Mouse (Mus musculus) limb, embryonic 10.5 days (tissue): ENCODE data around the gene Stox2. TPM values are rescaled to one million over a fixed set of nuclear protein-coding genes. Genes with fewer than 3 reads are reported as not detected.

Experiments used
- DNase-seq: peaks from one replicate; pipeline ENCODE4 v3.0.0-alpha.2; 2017; ENCODE audit warnings: low spot score
- H3K27ac ChIP-seq: fragments of 300-500 bp; sonication (generic); 2 replicates; pipeline ENCODE4 v1.5.1; 2016; ENCODE audit warnings: mild to moderate bottlenecking
- H3K27me3 ChIP-seq: fragments of 300-500 bp; sonication (generic); 2 replicates; pipeline ENCODE4 v1.6.1; 2016; ENCODE audit warnings: low read depth, mild to moderate bottlenecking; ENCODE audit not compliant: poor library complexity, severe bottlenecking
- H3K36me3 ChIP-seq: fragments of 300-500 bp; sonication (generic); 2 replicates; pipeline ENCODE4 v1.6.1; 2016; ENCODE audit warnings: mild to moderate bottlenecking, moderate library complexity
- H3K4me1 ChIP-seq: fragments of 300-500 bp; sonication (generic); 2 replicates; pipeline ENCODE4 v1.6.1; 2016
- H3K4me3 ChIP-seq: fragments of 300-500 bp; sonication (generic); 2 replicates; pipeline ENCODE4 v1.5.1; 2016; ENCODE audit warnings: mild to moderate bottlenecking, moderate library complexity
- H3K9me3 ChIP-seq: fragments of 300-500 bp; sonication (generic); replicated peaks from 2 replicates; pipeline ENCODE4 v1.6.1; 2016; ENCODE audit warnings: mild to moderate bottlenecking
- WGBS: fragments of 180-500 bp; shearing (Covaris S2); methylation state at CpG from one replicate; pipeline ENCODE4 v1.1.7; 2016; 5-methylcytosine and 5-hydroxymethylcytosine counted together
- polyA plus RNA-seq: library from polyadenylated mRNA; unstranded; fragments of >200 nt; fragmentation: Nextera tagmentation; extraction: Ambion mirVana; gene quantifications from 2 replicates; pipeline ENCODE4 v1.2.1, GENCODE M21; 2016

Gene Stox2
- polyA plus RNA-seq, 1 experiment from 2014 or later: 18.7 TPM

DNA sequence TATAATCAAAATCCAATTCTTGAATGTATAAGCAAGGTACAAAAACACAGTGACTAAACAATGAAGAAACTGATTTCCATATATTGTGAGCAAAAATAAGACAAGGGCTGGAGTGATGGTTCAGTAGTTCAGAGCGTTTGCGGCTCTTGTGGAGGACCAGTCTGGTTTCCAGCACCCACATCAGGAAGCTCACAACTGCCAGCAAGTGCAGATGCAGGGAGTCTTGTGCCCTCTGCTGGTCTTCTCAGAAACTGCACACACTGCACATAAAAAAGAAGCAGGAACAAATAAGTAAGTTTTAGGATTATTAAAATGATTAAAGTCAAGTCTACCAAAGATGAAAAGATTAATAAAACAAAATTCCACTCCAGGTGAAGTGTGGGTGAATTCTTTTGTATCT is 291.6 kb downstream of the Stox2 start:
- no peak for DNase-seq
- H3K4me1 ChIP-seq: no peaks in the 10 kb centered on the region
- H3K27ac ChIP-seq: no peak overlapping the region
- WGBS: 94% methylated on average over 2 of the region's 2 CpGs
- H3K27me3 ChIP-seq: no peaks in the 10 kb centered on the region
- no peaks in the 10 kb centered on the region for H3K36me3 ChIP-seq
- no peak overlapping the region for H3K4me3 ChIP-seq
- peaks cover 2% of the 10 kb centered on the region; the same call in 1 of the 2 replicates for H3K9me3 ChIP-seq

DNA sequence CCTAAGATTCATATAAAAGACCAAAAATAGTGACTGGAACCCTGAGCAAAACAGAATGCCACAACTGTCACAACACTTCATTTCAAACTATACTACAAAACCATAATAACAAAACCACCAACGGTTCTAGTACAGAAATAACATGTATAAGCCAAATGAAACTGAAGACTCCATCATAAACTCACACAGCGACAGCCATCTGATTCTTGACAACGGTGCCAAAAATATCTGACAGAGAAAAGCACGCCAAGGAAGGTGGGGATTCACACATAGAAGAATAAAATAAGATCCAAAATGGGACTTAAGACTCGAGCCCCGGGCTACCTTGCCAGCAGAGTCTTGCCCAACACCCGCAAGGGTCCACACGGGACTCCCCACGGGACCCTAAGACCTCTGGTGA is 300.9 kb downstream of the Stox2 start:
- no peak overlapping the region for H3K4me3 ChIP-seq
- no peaks in the 10 kb centered on the region for H3K36me3 ChIP-seq
- H3K27me3 ChIP-seq: no peaks in the 10 kb centered on the region
- H3K27ac ChIP-seq: no peak overlapping the region
- WGBS: 95% methylated on average over 9 of the region's 9 CpGs
- no peaks in the 10 kb centered on the region for H3K4me1 ChIP-seq
- DNase-seq: no peak
- 0 out of 2 replicates have a peak, but pooled peaks cover 2% of the 10 kb centered on the region for H3K9me3 ChIP-seq

DNA sequence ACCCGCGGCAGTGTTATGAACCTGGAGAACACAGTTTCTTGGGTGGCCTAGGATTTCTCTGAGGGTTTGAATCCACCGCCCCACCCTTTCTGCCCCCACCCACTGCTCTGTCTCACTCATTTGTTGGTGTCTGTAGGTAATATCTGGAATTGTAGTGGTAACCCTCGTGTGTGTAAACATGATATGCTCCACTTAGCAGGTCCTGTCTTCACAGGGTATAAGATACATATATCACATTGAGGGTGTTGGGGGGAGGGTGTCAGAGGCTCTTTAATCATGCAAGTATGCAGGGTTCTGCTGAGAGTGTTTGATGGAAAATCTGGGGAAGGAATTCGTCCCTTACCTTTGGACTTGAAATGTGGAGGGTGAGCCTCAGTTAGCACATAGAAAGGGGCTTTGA is 310.1 kb downstream of the Stox2 start:
- DNase-seq: no peak
- Histone ChIP-seq H3K27ac (peak overlapping the region; percentile 53; the same call in 1 of the 2 replicates), H3K4me3 (peak overlapping the region; percentile 38), H3K36me3 (no peaks in the 10 kb centered on the region), H3K9me3 (no peaks in the 10 kb centered on the region), H3K27me3 (no peaks in the 10 kb centered on the region), H3K4me1 (peaks cover 20% of the 10 kb centered on the region)
- 35% methylated on average over 5 of the region's 5 CpGs for WGBS

DNA sequence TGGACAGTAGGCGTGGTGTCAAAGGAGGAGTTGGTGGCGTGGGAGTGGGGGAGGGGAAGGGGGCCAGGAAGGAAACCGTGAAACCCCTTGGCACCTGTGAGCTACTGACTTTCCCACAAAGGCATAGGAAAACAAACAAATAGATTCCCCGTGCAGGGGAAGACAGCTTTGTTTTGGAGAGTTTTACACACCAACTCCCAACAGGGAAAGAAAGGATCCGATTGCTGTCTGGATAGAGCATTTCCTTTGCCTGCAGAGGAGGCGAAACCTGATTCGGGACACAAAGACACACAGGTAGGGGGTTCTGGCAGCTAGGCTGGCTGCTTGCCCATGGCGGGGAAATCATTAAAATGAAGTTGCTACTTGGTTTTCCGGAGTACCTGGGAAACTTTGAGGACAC is 310.6 kb downstream of the Stox2 start:
- peak; percentile 44 for DNase-seq
- Histone ChIP-seq H3K9me3 (no peaks in the 10 kb centered on the region), H3K27me3 (no peaks in the 10 kb centered on the region), H3K27ac (peak overlapping the region; percentile 53; the same call in 1 of the 2 replicates), H3K36me3 (no peaks in the 10 kb centered on the region), H3K4me1 (peaks cover 20% of the 10 kb centered on the region), H3K4me3 (peak overlapping the region; percentile 38)
- WGBS: 18% methylated on average over 9 of the region's 9 CpGs

DNA sequence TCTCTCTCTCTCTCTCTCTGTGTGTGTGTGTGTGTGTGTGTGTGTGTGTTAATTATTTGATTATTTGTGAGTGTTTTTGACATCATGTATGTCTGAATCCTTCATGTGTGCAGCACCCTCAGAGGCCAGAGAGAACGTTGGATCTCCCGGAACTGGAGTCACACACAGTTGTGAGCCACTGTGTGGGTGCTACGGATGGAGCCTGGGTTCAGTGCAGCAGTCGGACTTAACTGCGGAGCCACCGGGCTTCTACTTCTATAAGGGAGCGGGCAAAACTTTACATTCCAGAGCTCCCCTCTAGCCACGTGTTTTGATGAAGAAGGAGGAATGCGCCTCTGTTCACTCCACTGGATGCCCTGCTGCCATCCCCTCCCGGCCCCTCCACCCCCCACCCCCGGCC is 311.4 kb downstream of the Stox2 start:
- Histone ChIP-seq H3K36me3 (no peaks in the 10 kb centered on the region), H3K27ac (no peak overlapping the region), H3K9me3 (no peaks in the 10 kb centered on the region), H3K4me3 (no peak overlapping the region), H3K27me3 (no peaks in the 10 kb centered on the region), H3K4me1 (peaks cover 20% of the 10 kb centered on the region)
- no peak for DNase-seq
- whole genome bisulfite sequencing: 53% methylated on average over 11 of the region's 11 CpGs

DNA sequence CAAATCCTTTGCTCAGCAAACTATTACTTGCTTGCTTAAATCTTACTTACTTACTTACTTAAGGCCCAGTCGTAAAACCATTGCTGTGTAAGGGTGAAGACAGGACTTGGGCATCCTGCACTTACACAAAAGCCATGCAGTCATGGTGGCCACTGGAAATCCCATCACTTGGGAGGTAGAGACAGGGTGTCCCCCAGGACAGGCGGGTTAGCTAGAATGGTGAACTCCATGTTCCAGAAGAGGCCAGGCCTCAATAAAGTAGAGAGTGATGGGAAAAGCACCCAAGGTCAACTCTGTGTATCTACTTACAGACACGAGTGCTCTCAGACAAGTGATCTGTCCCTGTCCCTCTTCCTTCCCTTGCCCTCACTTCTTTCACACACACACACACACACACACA is 312.8 kb downstream of the Stox2 start:
- no peaks in the 10 kb centered on the region for H3K27me3 ChIP-seq
- peaks cover 20% of the 10 kb centered on the region for H3K4me1 ChIP-seq
- H3K4me3 ChIP-seq: no peak overlapping the region
- no peak overlapping the region for H3K27ac ChIP-seq
- no peaks in the 10 kb centered on the region for H3K9me3 ChIP-seq
- no peaks in the 10 kb centered on the region for H3K36me3 ChIP-seq
- 85% methylated on average over 3 of the region's 3 CpGs for WGBS
- no peak for DNase-seq

Other genes with a start within 250 kb of the Stox2 start
- gene Trappc11, start 87.1 kb upstream of the Stox2 start, polyA plus RNA-seq: 29.6 and 35.2 TPM in 2 replicates
- gene Rwdd4a, start 87.3 kb upstream of the Stox2 start, polyA plus RNA-seq: 42.4 and 49.3 TPM in 2 replicates
- 12.3 and 13.1 TPM in 2 replicates for gene Ing2, start 229.2 kb upstream of the Stox2 start, polyA plus RNA-seq